Mouse (Mus musculus) layer of hippocampus, postnatal 10 days (tissue): ENCODE measurements around the gene Kdm3a. TPM values are rescaled to one million over a fixed set of nuclear protein-coding genes. Genes with fewer than 3 reads are reported as not detected.

Experiments
- DNase-seq, 2 experiments: peaks; one replicate each; pipeline ENCODE4 v3.0.0; 2021; ENCODE audit warnings: low spot score in 2 of 2
- long read RNA-seq: library from polyadenylated mRNA; stranded (forward); transcript quantifications from one replicate; pipeline ENCODE4 v2.0.0, GENCODE M21; 2023
- total RNA-seq, 2 experiments: library from RNA; stranded (reverse); gene quantifications; 2 replicates each; pipeline ENCODE4 v1.2.3; 2021

The Kdm3a gene
- total RNA-seq: 10 to 100 TPM; 34.6 to 38.9 TPM
- long read RNA-seq, partial matches to known transcripts: 1 of 10 reads
- long read RNA-seq, other reads (novel, unspliced or antisense): 9 of 10 reads

- peak; percentile 98 for DNase-seq
Observed at GRCm38 (mm10) chr6:71632829-71633662, at the start of gene Kdm3a. Kdm3a (minus strand) TSS chr6:71632990.

DNA sequence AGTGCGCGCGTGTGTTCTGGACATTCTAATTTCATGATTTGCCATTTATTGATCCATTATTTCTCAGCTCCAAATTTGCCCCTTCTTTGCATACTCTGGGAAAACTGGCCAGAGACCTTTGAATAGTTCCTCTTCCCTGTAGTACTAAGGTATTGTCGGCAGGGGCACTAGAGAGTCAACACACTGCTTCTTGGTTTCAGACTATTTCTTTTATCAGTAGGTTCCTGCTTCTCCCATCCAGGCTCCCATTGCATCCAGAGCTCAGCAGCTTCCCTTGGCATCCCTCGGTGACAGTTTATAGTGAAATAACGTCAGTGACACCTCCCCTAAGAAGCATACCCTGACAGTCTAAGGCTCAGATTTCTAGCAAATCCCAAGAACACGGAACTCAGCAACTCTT, 46.1 kb upstream of the Kdm3a start:
- DNase-seq: no peak

DNA sequence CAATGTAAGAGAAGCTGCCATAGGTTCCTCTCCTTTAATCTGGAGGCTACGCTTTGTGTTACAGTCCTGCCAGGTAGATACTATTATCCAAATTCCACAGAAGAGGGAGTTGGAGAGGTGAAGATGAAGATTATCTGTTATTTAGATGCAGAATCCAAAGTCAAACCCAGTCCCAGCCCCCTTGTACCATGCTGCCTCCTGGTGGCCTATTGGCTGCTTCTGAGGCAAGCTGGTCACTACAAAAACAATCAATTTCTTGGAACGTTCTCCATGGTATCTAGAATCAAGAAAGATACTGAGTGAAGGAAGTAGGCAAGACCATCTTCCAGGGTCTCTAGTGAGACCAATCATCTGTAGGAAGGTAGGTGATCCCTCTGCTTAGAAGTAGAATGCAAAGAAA, 40.4 kb upstream of the Kdm3a start:
- DNase-seq: no peak

- DNase-seq: no peak
Observed at GRCm38 (mm10) chr6:71664511-71664910, 31.7 kb upstream of the Kdm3a start.

DNA sequence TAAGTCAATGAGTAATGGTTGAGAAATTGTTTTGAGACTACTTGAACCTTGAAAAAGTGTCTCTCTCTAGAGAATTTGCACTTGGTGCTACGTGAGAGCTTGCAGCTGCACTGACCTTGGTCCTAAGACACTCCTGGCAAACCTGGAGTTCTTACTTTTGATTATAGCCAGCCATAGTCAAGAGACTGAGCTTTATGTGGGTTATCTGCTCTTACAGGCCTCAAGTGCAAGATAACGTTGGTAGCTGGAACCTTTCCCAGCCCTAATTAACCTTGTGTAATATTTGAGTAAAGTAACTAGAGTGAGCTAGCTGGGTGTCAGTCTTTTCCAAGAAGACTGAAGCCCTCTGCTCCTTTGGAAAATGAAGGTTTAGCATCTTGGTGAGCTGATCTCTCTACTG, 25.5 kb upstream of the Kdm3a start:
- DNase-seq: no peak

DNA sequence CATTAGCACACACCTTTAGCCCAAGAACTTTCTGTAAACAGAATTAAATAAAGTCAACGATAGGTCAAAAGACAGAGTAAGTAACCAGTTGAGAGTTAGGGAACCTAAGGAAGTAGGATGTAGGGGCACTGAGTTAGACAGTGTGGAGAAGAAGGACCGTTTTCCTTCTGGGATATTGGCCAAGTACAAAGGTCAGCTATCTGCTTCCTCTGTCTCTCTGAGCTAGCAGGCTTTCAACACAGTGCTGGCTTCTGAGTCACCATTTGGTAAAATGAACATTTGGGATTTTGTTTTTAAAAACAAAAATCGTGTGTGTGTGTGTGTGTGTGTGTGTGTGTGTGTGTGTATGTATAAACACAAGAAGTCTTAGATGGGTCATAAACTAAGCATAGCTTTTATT, 23.0 kb upstream of the Kdm3a start:
- no peak for DNase-seq

DNA sequence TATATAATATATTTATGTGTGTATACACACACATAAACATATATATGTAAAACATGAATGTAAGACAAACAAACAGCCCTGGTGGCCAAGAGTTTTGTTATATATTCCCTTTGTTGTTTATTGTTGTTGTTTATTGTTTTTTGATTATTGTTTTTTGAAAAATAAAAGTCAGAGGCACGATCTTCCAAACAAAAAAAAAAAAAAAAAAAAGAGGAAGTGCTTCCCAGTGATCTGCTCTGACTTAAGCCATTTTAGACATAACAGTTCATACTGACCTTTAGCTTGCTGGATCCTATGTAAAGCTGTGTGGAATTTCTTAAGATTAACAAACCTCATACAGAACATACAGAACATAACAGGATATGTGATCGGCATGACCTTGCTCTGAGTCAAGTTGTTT, 19.1 kb upstream of the Kdm3a start:
- DNase-seq: no peak

- DNase-seq: no peak
Observed at GRCm38 (mm10) chr6:71632486-71632828, 333 bp downstream of the Kdm3a start.

- DNase-seq: peak; percentile 47 to 61
Observed at GRCm38 (mm10) chr6:71631706-71632461, 906 bp downstream of the Kdm3a start.

GRCm38 (mm10) chr6:71631196-71631595, 1.6 kb downstream of the Kdm3a start:
- DNase-seq: no peak

DNA sequence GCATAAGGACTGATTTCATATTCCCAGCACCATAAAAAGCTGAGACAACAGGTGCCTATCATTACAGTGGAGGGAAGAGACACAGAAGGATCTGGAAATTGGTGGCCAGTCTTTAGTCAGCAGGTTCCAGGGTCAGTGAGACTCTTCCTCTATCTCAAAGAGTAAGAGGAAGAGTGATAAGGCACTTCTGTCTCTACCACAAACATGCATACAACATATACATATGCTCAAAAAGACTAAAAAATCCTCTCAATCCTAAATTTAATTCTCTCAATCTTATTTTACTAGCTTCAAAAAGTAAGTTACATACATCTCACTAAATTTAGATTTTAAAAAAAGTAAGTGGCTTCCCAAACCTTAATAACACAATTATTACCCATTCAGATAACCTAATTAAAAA, 5.5 kb downstream of the Kdm3a start:
- no peak for DNase-seq

- DNase-seq: no peak
Observed at GRCm38 (mm10) chr6:71625984-71626383, 6.8 kb downstream of the Kdm3a start.

GRCm38 (mm10) chr6:71624723-71625122, 8.1 kb downstream of the Kdm3a start:
- no peak for DNase-seq

DNA sequence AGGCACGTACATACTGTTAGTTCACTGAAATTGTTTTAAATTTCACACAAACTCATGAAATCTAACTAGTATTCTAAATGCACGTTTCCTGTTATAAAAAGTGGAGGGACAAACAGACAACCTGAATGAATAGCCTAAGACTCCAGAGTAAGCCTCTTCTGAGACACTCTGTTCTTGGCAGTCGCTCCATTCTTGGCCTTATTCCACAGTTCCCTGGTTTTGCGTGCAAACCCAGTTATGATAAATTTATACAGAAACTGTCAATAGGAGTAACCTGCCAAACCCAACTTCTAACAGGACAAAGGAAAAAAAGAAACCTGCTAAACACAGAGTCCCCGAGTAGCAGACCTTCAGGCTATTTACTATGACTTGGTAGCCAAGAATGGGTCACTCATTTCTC, 10.8 kb downstream of the Kdm3a start:
- DNase-seq: peak; percentile 28 to 31

GRCm38 (mm10) chr6:71621551-71621950, 11.2 kb downstream of the Kdm3a start:
- DNase-seq: no peak

DNA sequence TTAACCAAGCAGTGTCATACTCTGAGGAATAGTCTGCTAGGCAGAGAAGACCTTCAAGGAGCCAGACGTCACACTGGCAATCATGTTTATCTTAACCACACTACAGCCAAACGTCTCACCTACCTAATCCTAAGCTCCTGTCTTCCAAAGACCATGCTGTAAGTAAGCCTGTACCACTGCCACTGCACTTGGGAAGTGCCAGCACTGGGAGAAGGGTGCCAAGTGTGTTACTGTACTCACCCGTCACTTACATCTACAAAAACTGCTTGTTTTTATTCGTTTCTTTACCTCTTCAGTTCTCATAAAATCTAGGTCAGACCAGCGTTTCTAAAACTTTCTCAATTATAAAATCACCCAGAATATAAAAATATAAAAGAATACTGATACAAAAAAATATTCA, 15.8 kb downstream of the Kdm3a start:
- no peak for DNase-seq

DNA sequence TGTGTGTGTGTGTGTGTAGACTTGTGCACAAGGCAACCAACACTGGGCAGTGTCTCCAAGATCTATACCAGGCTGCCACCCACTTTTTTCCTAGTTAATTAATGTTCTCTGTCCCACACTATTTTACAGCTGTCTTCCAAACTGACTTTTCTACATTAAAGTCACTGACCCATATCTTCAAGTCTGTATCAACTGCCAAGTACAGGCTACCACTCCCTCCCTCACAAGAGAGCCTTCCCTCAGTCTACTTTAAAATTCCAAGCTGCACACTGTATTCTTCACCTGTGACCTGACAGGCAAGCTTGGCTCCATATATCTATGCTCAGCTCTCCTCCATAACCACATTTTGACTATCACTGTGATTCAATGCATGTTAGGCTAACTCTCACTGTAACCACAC, 19.6 kb downstream of the Kdm3a start:
- no peak for DNase-seq

DNA sequence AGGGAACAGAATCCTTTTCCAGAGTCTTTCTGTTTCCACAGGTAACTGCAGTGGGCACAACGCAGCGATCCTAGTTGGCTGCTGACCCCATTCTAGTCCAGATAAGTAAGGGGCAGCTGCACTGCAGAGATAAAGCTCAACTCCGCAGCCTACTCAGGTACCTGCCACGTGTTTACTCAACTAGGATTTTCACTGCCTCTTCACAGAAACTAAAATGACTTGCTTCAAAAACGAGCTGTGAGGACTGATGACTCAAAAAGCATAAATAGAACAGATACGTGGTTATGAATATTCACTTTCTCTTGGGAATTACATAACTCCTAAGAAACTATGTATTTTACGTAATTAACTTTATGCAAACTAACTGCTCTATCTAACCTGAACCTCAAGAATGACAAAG, 22.8 kb downstream of the Kdm3a start:
- DNase-seq: no peak

GRCm38 (mm10) chr6:71608994-71609393, 23.8 kb downstream of the Kdm3a start:
- no peak for DNase-seq

GRCm38 (mm10) chr6:71607756-71608155, 25.0 kb downstream of the Kdm3a start:
- no peak for DNase-seq

DNA sequence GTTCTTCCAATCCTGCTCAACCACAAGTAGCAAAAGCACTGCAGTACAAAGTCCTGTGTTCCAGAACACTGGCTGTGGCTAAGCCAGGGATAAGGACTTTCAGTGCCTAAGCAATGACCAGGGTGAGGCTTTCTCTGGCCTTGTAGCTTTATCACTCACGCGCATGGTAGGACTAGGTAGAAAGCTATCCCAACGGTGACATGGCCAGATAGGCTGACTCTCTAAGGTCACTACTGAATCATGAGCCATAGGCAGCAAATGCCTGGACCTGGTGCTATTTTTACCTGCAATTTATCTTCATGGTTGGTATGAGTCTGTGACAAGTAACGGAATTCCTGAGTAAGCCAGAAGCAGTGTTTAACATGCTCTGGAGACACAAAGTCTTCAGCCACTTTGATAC, 42.6 kb downstream of the Kdm3a start:
- no peak for DNase-seq

DNA sequence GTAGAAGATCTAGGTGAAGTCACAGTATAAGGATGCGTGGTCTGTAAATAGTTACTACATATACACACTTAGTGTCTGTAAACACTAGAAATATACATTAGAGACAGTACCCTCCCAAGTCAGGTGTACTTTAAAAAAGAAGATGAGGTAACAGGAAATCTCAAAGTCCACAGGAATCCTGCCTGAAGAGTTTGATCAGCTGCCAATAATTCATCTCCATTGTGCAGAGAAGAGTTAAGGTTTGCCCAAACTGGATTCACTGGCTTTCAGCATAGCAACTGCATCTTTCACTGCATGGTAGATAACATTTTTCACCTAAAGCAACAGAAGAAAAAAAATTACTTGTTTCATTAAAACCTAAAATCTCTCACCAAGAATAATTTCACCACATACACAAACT, 43.4 kb downstream of the Kdm3a start:
- no peak for DNase-seq

- peak in 1 of 2 experiments; percentile 14 for DNase-seq
Observed at GRCm38 (mm10) chr6:71583198-71583597, 49.6 kb downstream of the Kdm3a start.
